Mouse (Mus musculus) spleen, adult 2 months (tissue): Measurements from ENCODE around the gene Rnf223.

Source experiments
- CTCF ChIP-seq: fragments of 200-500 bp; IDR thresholded peaks from 2 replicates; pipeline ENCODE4 v1.5.1; 2011; ENCODE audit warnings: mild to moderate bottlenecking, inconsistent platforms; ENCODE audit not compliant: insufficient read depth, insufficient read length, insufficient replicate concordance; ENCODE audit errors: extremely low read depth
- POLR2A ChIP-seq: fragments of 200-500 bp; IDR thresholded peaks from 2 replicates; pipeline ENCODE4 v1.6.1; 2011; ENCODE audit warnings: low read depth, low read length, inconsistent platforms

DNA sequence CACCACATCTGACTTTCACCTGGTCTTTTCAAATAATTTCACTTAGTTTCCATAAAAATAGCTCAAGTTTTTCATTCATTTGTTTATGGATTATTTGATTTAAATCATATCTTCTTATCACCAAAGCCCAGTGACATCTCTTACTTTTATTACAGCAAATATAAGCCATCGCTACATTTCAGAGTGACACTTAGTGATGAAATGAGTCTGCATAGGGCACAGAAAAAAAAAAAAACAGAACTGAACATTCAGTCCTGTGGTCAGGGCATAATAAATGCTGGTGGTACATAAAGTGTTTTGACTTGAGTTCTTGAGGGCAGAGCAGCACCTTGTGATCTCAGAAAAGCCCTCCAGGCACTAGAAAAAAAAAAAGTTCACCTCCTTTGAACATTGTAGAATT is 34.1 kb upstream of the Rnf223 start:
- TF ChIP-seq POLR2A: no peak
- no peak for TF ChIP-seq CTCF
